In the genomic region with DNA sequence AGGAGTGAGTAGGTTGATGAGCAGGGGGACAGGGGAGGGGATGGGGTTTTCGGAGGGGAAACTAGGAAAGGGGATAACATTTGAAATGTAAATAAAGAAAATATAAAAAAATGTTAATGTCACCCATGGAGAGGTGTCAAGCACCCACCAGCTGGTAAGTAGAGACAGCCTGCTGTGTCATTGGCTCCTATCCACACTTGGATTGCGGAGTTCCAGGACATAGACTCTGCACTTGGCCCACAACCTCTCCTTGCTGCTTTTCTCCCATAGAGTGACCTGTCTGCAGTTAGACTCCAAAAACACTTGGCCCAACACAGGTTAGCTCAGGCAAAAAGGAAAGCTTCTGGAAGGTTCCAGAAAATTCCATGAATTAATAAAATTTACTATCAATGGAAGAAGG, we compare ENCODE assay signal across 11 mouse cellular contexts.
"Had no signal": no experiment of that assay in that cellular context is flagged by ENCODE, and none has a peak within 500 bp of the region (broad histone marks: within the 10 kb centered on the region; RNA-seq: fewer than 3 reads in every experiment).

No protein-coding gene starts in this region.

- DNase-seq: kidney, postnatal 25 days; layer of hippocampus, postnatal 36 days; liver, embryonic 13.5 days; lung, adult 2 months; lung, postnatal 14 days; lung, postnatal 4 days; midbrain, embryonic 14.5 days; right cerebral cortex, adult 18-20 months; right cerebral cortex, postnatal 14 days; spleen, adult 18-20 months; thymus, postnatal 25 days had no signal
